Mouse (Mus musculus): ENCODE measurements at regions not wholly inside any gene's neighbourhood (a gene's known extent, or its start where the extent isn't known, plus 50 kb on each side); places are given as distances from the start of the nearest gene placed in this dataset.

GRCm38 (mm10) chr1:137051515-137051914 is 91.3 kb upstream of the Nr5a2 start:
- no peak for ATAC-seq
- TF ChIP-seq CTCF (IDR thresholded peaks at IDR 0.05; ENCODE audit: low read depth) = no peak
- WGBS = 97% methylated on average over 13 of the region's 13 CpGs

GRCm38 (mm10) chr1:137044076-137044475 is 83.8 kb upstream of the Nr5a2 start:
- no peak overlapping the region for H3K4me2 ChIP-seq (replicated peaks; ENCODE audit: low read depth)

More at GRCm38 (mm10) chr1:137051515-137051914, 91.3 kb upstream of the Nr5a2 start:
- Histone ChIP-seq H3K27ac (ENCODE audit: low read depth, low read length) (no peak overlapping the region), H3K9ac (ENCODE audit: low read depth, low read length) (no peak overlapping the region), H3K9me3 (ENCODE audit: control insufficient read depth) (no peaks in the 10 kb centered on the region), H3K4me3 (ENCODE audit: low read depth, low read length) (no peak overlapping the region), H3K4me1 (replicated peaks; ENCODE audit: control insufficient read depth, insufficient read depth, low read length) (no peaks in the 10 kb centered on the region), H3K4me2 (replicated peaks; ENCODE audit: low read depth) (no peak overlapping the region), H3K27me3 (replicated peaks; ENCODE audit: control insufficient read depth, insufficient read depth, low read length) (no peaks in the 10 kb centered on the region), H3K36me3 (ENCODE audit: control insufficient read depth, insufficient read depth) (no peaks in the 10 kb centered on the region)

GRCm38 (mm10) chr1:137042414-137043010 is 82.3 kb upstream of the Nr5a2 start:
- no peak for ATAC-seq
- WGBS = 88% methylated on average over 17 of the region's 17 CpGs
- no peak for TF ChIP-seq CTCF (IDR thresholded peaks at IDR 0.05; ENCODE audit: low read depth)
- H3K4me2 ChIP-seq (replicated peaks; ENCODE audit: low read depth) = no peak overlapping the region
- no peaks in the 10 kb centered on the region for H3K36me3 ChIP-seq (ENCODE audit: control insufficient read depth, insufficient read depth)
- H3K4me3 ChIP-seq (ENCODE audit: low read depth, low read length) = no peak overlapping the region
- H3K27me3 ChIP-seq (replicated peaks; ENCODE audit: control insufficient read depth, insufficient read depth, low read length) = no peaks in the 10 kb centered on the region
- no peaks in the 10 kb centered on the region for H3K4me1 ChIP-seq (replicated peaks; ENCODE audit: control insufficient read depth, insufficient read depth, low read length)
- no peak overlapping the region for H3K9ac ChIP-seq (ENCODE audit: low read depth, low read length)
- no peaks in the 10 kb centered on the region for H3K9me3 ChIP-seq (ENCODE audit: control insufficient read depth)
- no peak overlapping the region for H3K27ac ChIP-seq (ENCODE audit: low read depth, low read length)

More at GRCm38 (mm10) chr1:137044076-137044475, 83.8 kb upstream of the Nr5a2 start:
- 79% methylated on average over 6 of the region's 6 CpGs for WGBS
- TF ChIP-seq CTCF (IDR thresholded peaks at IDR 0.05; ENCODE audit: low read depth) = no peak
- Histone ChIP-seq H3K4me1 (replicated peaks; ENCODE audit: control insufficient read depth, insufficient read depth, low read length) (no peaks in the 10 kb centered on the region), H3K4me3 (ENCODE audit: low read depth, low read length) (no peak overlapping the region), H3K27me3 (replicated peaks; ENCODE audit: control insufficient read depth, insufficient read depth, low read length) (no peaks in the 10 kb centered on the region), H3K36me3 (ENCODE audit: control insufficient read depth, insufficient read depth) (no peaks in the 10 kb centered on the region), H3K9ac (ENCODE audit: low read depth, low read length) (no peak overlapping the region), H3K9me3 (ENCODE audit: control insufficient read depth) (no peaks in the 10 kb centered on the region), H3K27ac (ENCODE audit: low read depth, low read length) (no peak overlapping the region)
- no peak for ATAC-seq

- Histone ChIP-seq H3K9ac (ENCODE audit: low read depth, low read length) (no peak overlapping the region), H3K4me3 (ENCODE audit: low read depth, low read length) (no peak overlapping the region), H3K4me1 (replicated peaks; ENCODE audit: control insufficient read depth, insufficient read depth, low read length) (no peaks in the 10 kb centered on the region), H3K27ac (ENCODE audit: low read depth, low read length) (no peak overlapping the region), H3K9me3 (ENCODE audit: control insufficient read depth) (no peaks in the 10 kb centered on the region), H3K4me2 (replicated peaks; ENCODE audit: low read depth) (peak overlapping the region; percentile 18; the same call in 1 of the 2 replicates), H3K36me3 (ENCODE audit: control insufficient read depth, insufficient read depth) (no peaks in the 10 kb centered on the region), H3K27me3 (replicated peaks; ENCODE audit: control insufficient read depth, insufficient read depth, low read length) (no peaks in the 10 kb centered on the region)
- ATAC-seq = no peak
- WGBS = 32% methylated on average over 8 of the region's 8 CpGs
- no peak for TF ChIP-seq CTCF (IDR thresholded peaks at IDR 0.05; ENCODE audit: low read depth)
Measured at GRCm38 (mm10) chr1:137040898-137041297, 80.7 kb upstream of the Nr5a2 start.

GRCm38 (mm10) chr1:137034586-137034985 is 74.3 kb upstream of the Nr5a2 start:
- Histone ChIP-seq H3K4me3 (ENCODE audit: low read depth, low read length) (no peak overlapping the region), H3K4me1 (replicated peaks; ENCODE audit: control insufficient read depth, insufficient read depth, low read length) (no peaks in the 10 kb centered on the region), H3K27me3 (replicated peaks; ENCODE audit: control insufficient read depth, insufficient read depth, low read length) (no peaks in the 10 kb centered on the region), H3K9ac (ENCODE audit: low read depth, low read length) (no peak overlapping the region), H3K4me2 (replicated peaks; ENCODE audit: low read depth) (no peak overlapping the region), H3K36me3 (ENCODE audit: control insufficient read depth, insufficient read depth) (no peaks in the 10 kb centered on the region), H3K27ac (ENCODE audit: low read depth, low read length) (no peak overlapping the region), H3K9me3 (ENCODE audit: control insufficient read depth) (no peaks in the 10 kb centered on the region)
- 89% methylated on average over 6 of the region's 6 CpGs for WGBS
- no peak for TF ChIP-seq CTCF (IDR thresholded peaks at IDR 0.05; ENCODE audit: low read depth)
- ATAC-seq = no peak

GRCm38 (mm10) chr1:137033679-137034078 is 73.4 kb upstream of the Nr5a2 start:
- Histone ChIP-seq H3K9me3 (ENCODE audit: control insufficient read depth) (no peaks in the 10 kb centered on the region), H3K4me3 (ENCODE audit: low read depth, low read length) (no peak overlapping the region), H3K4me1 (replicated peaks; ENCODE audit: control insufficient read depth, insufficient read depth, low read length) (no peaks in the 10 kb centered on the region), H3K36me3 (ENCODE audit: control insufficient read depth, insufficient read depth) (no peaks in the 10 kb centered on the region), H3K27me3 (replicated peaks; ENCODE audit: control insufficient read depth, insufficient read depth, low read length) (no peaks in the 10 kb centered on the region), H3K4me2 (replicated peaks; ENCODE audit: low read depth) (0 out of 2 replicates have a peak overlapping the region, but pooled peaks have one; percentile 9), H3K9ac (ENCODE audit: low read depth, low read length) (no peak overlapping the region), H3K27ac (ENCODE audit: low read depth, low read length) (no peak overlapping the region)
- TF ChIP-seq CTCF (IDR thresholded peaks at IDR 0.05; ENCODE audit: low read depth) = no peak
- ATAC-seq = peak; percentile 77
- WGBS = 36% methylated on average over 5 of the region's 5 CpGs
